Mouse (Mus musculus) MEL (cell line): ENCODE data around the gene Cpne2.

Experiments used
- CTCF ChIP-seq, 3 experiments: IDR thresholded peaks in 2 of 3; conservative IDR thresholded peaks in 1 of 3; 2 replicates each; pipeline ENCODE4 v1.5.1; 2011 to 2012; ENCODE audit warnings: low read length in 3 of 3, low read depth in 2 of 3, mild to moderate bottlenecking in 2 of 3, improper control_type of control experiment in 1 of 3, inconsistent platforms in 1 of 3, mixed read lengths in 1 of 3, moderate library complexity in 1 of 3; ENCODE audit not compliant: control insufficient read depth in 1 of 3, insufficient read depth in 1 of 3, poor library complexity in 1 of 3, severe bottlenecking in 1 of 3
- E2F4 ChIP-seq: IDR thresholded peaks from 2 replicates; pipeline ENCODE4 v1.6.1; 2011; ENCODE audit warnings: low read depth, low read length, improper control_type of control experiment, borderline replicate concordance
- EP300 ChIP-seq, 2 experiments: IDR thresholded peaks; 2 replicates each; pipeline ENCODE4 v1.6.1; 2011; ENCODE audit warnings: improper control_type of control experiment in 2 of 2, low read length in 2 of 2, low read depth in 1 of 2, mild to moderate bottlenecking in 1 of 2
- GATA1 ChIP-seq: IDR thresholded peaks from 2 replicates; pipeline ENCODE4 v1.6.1; 2011; ENCODE audit warnings: low read depth, low read length, improper control_type of control experiment
- MAX ChIP-seq: IDR thresholded peaks from 2 replicates; pipeline ENCODE4 v1.6.1; 2011; ENCODE audit warnings: low read length, improper control_type of control experiment
- MAZ ChIP-seq: IDR thresholded peaks from 2 replicates; pipeline ENCODE4 v1.6.1; 2012; ENCODE audit warnings: low read depth, mild to moderate bottlenecking, inconsistent platforms, low read length, improper control_type of control experiment
- POLR2A ChIP-seq, 2 experiments: IDR thresholded peaks; 2 replicates each; pipeline ENCODE4 v1.6.1; 2011 to 2012; ENCODE audit warnings: low read length in 2 of 2, mild to moderate bottlenecking in 2 of 2, control low read depth in 1 of 2, improper control_type of control experiment in 1 of 2, low read depth in 1 of 2, moderate library complexity in 1 of 2; ENCODE audit not compliant: control insufficient read depth in 1 of 2, insufficient read depth in 1 of 2, poor library complexity in 1 of 2
- RAD21 ChIP-seq: IDR thresholded peaks from 2 replicates; pipeline ENCODE4 v1.6.1; 2011; ENCODE audit warnings: mild to moderate bottlenecking, low read depth, low read length, improper control_type of control experiment
- ZKSCAN1 ChIP-seq: IDR thresholded peaks from 2 replicates; pipeline ENCODE4 v1.6.1; 2012; ENCODE audit warnings: low read depth, mild to moderate bottlenecking, inconsistent platforms, low read length, improper control_type of control experiment, moderate library complexity

DNA sequence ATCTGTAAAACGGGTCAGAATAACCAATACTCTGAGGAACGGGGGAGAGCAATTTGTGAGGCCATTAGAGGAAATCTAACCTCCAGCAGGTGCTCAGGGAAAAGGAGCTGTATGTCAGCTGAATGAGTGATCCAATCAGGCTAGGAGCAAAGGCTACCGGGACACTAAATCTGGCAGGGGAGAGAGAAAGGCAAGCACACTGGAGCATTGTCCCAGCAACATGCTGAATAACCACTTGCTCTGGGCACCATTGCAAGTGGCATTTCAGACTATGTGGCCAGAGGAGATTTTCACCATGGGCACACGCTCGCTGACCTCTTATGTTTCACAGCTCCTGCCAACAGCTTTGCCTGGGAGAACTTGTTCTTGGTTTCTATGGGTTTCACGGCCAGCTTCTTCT, 49.8 kb downstream of the Cpne2 start:
- TF ChIP-seq EP300 (IDR thresholded peaks at IDR 0.05; ENCODE audit: low read depth in 1 of 2, low read length in 2 of 2) = no peak
- TF ChIP-seq MAZ = no peak
- TF ChIP-seq POLR2A (IDR thresholded peaks at IDR 0.05; ENCODE audit: control insufficient read depth in 1 of 2, insufficient read depth in 1 of 2, low read depth in 1 of 2, low read length in 2 of 2, poor library complexity in 1 of 2) = no peak
- TF ChIP-seq ZKSCAN1 = no peak
- no peak for TF ChIP-seq MAX
- TF ChIP-seq GATA1 = no peak
- TF ChIP-seq CTCF (IDR thresholded peaks at IDR 0.05 in 2 of 3, conservative IDR thresholded peaks at IDR 0.05 in 1 of 3; ENCODE audit: control insufficient read depth in 1 of 3, insufficient read depth in 1 of 3, low read depth in 2 of 3, low read length in 3 of 3, poor library complexity in 1 of 3, severe bottlenecking in 1 of 3) = no peak
- TF ChIP-seq E2F4 = no peak
- TF ChIP-seq RAD21 = no peak
